Mouse (Mus musculus) hindbrain, embryonic 16.5 days (tissue): ENCODE data around the gene Gm15080. TPM values are rescaled to one million over a fixed set of nuclear protein-coding genes. Genes with fewer than 3 reads are reported as not detected.
"Not testable (repeated sequence)": the region's sequence is repeated elsewhere in the genome, so short reads cannot be mapped to it uniquely, and the experiment has no call there.

Experiments used
- ATAC-seq: fragments of 200-750 bp; cut with Nextera tagmentation; 2 replicates; pipeline ENCODE4 v1.8.0; 2017; ENCODE audit warnings: moderate TSS enrichment, moderate library complexity
- H3K27ac ChIP-seq: fragments of 300-500 bp; sonication (generic); 2 replicates; pipeline ENCODE4 v1.5.1; 2014; ENCODE audit warnings: low read depth, mild to moderate bottlenecking, control low read depth, low read length, moderate library complexity
- H3K27me3 ChIP-seq: fragments of 300-500 bp; sonication (generic); replicated peaks from 2 replicates; pipeline ENCODE4 v1.6.1; 2014; ENCODE audit warnings: low read length; ENCODE audit not compliant: control insufficient read depth, insufficient read depth
- H3K36me3 ChIP-seq: fragments of 300-500 bp; sonication (generic); 2 replicates; pipeline ENCODE4 v1.6.1; 2014; ENCODE audit warnings: mild to moderate bottlenecking, low read length, moderate library complexity, mixed read lengths; ENCODE audit not compliant: control insufficient read depth, insufficient read depth
- H3K4me1 ChIP-seq: fragments of 300-500 bp; sonication (generic); 2 replicates; pipeline ENCODE4 v1.6.1; 2014; ENCODE audit warnings: low read depth, low read length; ENCODE audit not compliant: control insufficient read depth, insufficient read depth
- H3K4me2 ChIP-seq: fragments of 300-500 bp; sonication (generic); 2 replicates; pipeline ENCODE4 v1.6.1; 2014; ENCODE audit warnings: mild to moderate bottlenecking, low read length, control low read depth, moderate library complexity
- H3K4me3 ChIP-seq: fragments of 300-500 bp; sonication (generic); 2 replicates; pipeline ENCODE4 v1.5.1; 2014; ENCODE audit warnings: mild to moderate bottlenecking, low read length, control low read depth, moderate library complexity
- H3K9ac ChIP-seq: fragments of 300-500 bp; sonication (generic); 2 replicates; pipeline ENCODE4 v1.6.1; 2014; ENCODE audit warnings: low read depth, mild to moderate bottlenecking, control low read depth, low read length, moderate library complexity
- H3K9me3 ChIP-seq: fragments of 300-500 bp; sonication (generic); 2 replicates; pipeline ENCODE4 v1.6.1; 2014; ENCODE audit warnings: mild to moderate bottlenecking, low read length, moderate library complexity; ENCODE audit not compliant: control insufficient read depth
- WGBS: fragments of 180-500 bp; shearing (Covaris S2); extraction: QIAGEN DNeasy Blood & Tissue Kit; methylation state at CpG from one replicate; pipeline ENCODE4 v1.1.7; 2014; 5-methylcytosine and 5-hydroxymethylcytosine counted together
- polyA plus RNA-seq: library from polyadenylated mRNA; unstranded; fragments of >200 nt; fragmentation: Nextera tagmentation; extraction: Ambion mirVana; gene quantifications from 2 replicates; pipeline ENCODE4 v1.2.1, GENCODE M21; 2015

Gm15080 gene
- polyA plus RNA-seq = not detected in 2 replicates

- H3K27me3 ChIP-seq, ATAC-seq, H3K27ac ChIP-seq, H3K4me2 ChIP-seq, H3K9me3 ChIP-seq, H3K4me1 ChIP-seq, H3K9ac ChIP-seq, H3K36me3 ChIP-seq, H3K4me3 ChIP-seq: not testable (repeated sequence)
- WGBS = 80% methylated on average over 1 of the region's 5 CpGs
Observed at GRCm38 (mm10) chrX:147992693-147993092, at the start of gene Gm15080. TSS of gene Gm15080 (plus strand) at chrX:147992993.

Other genes with a start within 250 kb of the Gm15080 start
- gene Gm15128, start 227.0 kb upstream of the Gm15080 start, polyA plus RNA-seq = not detected in 2 replicates
- not detected in 2 replicates for gene Gm15107, start 187.7 kb downstream of the Gm15080 start, polyA plus RNA-seq